Mouse (Mus musculus) olfactory bulb, adult 2 months (tissue): ENCODE data around the gene Olfr467.

Source experiments
- CTCF ChIP-seq: fragments of 200-500 bp; IDR thresholded peaks from 2 replicates; pipeline ENCODE4 v1.5.1; 2012; ENCODE audit warnings: low read depth, mild to moderate bottlenecking, low read length, moderate library complexity; ENCODE audit not compliant: insufficient read depth
- POLR2A ChIP-seq: fragments of 200-500 bp; IDR thresholded peaks from 2 replicates; pipeline ENCODE4 v1.6.1; 2012; ENCODE audit warnings: mild to moderate bottlenecking, low read depth, low read length, moderate library complexity; ENCODE audit not compliant: insufficient read depth

DNA sequence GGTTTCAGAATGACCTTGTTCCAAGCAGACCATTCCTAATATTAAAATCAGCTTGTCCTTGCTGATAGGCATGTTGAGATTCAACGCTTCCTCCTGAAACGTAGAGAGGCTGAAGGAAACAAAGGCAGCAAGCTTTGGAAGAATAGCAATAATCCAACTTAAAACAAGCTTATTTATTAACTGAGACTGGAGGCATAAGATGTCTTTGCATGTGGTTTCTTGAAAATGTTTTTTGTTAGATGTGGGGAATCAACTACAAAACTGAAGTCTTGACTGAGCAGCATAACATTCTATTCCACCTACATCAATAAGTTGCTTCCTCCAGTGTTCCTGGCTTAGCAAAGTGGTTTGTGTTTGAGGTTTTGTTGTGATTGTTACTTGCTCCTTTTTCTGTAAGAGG, 11.0 kb upstream of the Olfr467 start, which contains the start of gene Ovch2:
- TF ChIP-seq CTCF: no peak
- TF ChIP-seq POLR2A: no peak
